Mouse (Mus musculus) olfactory bulb, adult 2 months (tissue): ENCODE measurements around the gene Iqck.

ENCODE experiments used
- CTCF ChIP-seq: fragments of 200-500 bp; IDR thresholded peaks from 2 replicates; pipeline ENCODE4 v1.5.1; 2012; ENCODE audit warnings: low read depth, mild to moderate bottlenecking, low read length, moderate library complexity; ENCODE audit not compliant: insufficient read depth
- POLR2A ChIP-seq: fragments of 200-500 bp; IDR thresholded peaks from 2 replicates; pipeline ENCODE4 v1.6.1; 2012; ENCODE audit warnings: mild to moderate bottlenecking, low read depth, low read length, moderate library complexity; ENCODE audit not compliant: insufficient read depth

- TF ChIP-seq POLR2A (no peak), CTCF (no peak)
These were observed 6.8 kb upstream of the Iqck start for GRCm38 (mm10) chr7:118848796-118849195.
